Mouse (Mus musculus) urinary bladder, postnatal 14 days (tissue): ENCODE measurements around the gene Tmem217.

Experiments
- DNase-seq: peaks from one replicate; pipeline ENCODE4 v3.0.0; 2021; ENCODE audit warnings: low spot score

Tmem217 gene

DNA sequence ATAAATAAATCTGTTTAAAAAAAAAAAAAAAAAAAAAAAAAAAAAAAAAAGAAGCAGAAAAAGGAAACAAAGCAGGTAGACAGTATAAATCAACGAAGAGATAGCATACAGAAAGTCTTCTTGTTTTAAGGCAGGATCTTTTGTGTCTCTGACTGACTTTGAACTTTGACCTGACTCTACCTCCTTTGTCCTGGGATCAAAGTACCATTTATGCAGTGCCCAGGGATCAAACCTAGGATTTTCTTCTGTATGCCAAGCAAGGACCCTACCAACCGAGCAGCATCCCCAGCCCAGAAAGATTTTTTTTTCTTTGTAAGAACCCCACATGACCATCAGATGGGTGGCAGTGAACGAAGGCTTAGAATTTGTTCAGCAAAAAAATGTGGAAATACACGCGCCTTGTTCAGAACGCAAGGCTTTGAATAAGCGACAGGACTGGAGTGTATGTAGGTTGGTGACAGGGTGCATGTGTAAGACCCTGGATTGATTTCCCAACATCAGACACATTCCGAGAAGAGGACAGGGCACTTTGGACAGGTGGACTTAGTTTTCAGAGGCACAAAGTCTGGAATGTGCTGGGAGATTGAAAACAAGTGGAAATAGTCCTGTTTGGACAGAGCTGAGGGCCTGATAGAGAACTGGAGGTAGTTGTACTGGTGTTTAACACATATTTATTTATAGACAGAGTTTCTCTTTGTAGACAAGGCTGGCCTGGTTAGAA is 63.8 kb downstream of the Tmem217 start:
- no peak for DNase-seq

DNA sequence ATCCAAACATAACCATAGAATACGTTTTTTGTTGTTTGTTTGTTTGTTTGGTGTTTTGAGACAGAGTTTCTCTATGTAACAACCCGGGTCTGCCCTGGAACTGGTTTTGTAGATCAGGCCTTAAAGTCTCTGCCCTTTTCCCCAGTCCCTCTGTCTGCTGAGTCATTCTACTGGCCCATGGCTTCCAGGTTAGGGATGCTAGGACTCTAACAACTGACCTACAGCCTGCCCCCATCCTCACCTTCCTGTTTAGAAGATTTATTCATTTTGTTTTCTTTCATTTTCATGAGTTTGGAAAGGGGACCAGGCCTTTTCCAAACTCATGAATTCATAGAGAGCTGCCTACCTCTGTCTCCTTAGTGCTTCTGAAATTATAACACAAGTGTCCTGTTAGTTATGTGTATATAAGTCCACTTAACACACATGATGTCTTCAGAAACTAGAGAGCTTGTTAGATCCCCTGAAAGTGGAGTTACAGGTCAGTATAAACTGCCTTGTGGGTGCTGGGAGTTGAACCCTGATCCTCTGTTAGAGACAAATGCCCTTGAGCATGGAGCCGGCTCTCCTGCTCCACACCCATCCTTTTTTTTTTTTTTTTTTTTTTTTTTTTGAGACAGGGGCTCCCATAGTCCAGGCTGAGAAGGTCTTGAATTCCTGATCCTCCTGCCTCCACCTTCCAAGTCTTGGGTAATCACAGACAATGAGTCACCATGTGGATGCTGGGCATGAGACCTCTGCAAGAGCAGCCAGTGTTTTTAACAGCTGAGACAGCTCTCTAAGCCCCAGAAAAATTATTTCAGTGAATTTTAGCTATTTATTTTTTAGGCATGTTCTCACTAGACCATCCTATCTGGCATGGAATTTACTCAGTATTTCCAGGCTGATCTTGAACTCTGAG is 66.6 kb downstream of the Tmem217 start:
- DNase-seq = peak; percentile 36

DNA sequence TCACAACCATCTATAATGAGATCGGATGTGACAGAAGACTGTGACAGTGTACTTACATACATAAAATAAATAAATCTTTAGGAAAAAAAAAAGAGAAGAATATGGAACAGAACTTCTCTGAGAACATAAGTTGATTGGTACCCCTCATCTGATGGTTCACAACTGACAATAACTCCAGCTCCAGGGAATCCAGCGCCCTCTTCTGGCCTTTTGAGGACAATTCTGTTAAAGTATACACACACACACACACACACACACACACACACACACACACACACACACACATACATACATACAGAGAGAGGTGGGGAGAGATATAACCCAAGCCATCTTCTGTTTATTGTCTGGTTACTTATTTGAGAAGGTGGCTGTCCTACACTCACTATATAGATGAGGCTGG is 67.8 kb downstream of the Tmem217 start:
- DNase-seq = no peak

DNA sequence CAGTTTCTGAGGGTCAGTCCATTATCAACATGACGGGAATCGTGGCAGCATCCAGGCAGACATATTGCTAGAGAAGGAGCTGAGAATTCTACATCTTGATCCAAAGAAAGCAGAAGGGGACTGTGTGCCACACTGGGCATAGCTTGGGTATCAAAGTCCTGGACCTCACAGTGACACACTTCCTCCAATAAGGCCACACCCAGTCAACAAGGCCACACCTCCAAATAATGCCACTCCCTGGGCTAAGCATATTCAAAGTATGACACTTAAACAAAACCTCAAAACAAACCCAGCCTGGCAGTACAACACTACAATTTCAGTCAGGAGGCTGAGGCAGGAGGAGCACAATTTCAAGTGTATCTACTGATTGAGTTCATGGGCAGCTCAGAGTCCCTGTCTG is 68.9 kb downstream of the Tmem217 start:
- DNase-seq = no peak

DNA sequence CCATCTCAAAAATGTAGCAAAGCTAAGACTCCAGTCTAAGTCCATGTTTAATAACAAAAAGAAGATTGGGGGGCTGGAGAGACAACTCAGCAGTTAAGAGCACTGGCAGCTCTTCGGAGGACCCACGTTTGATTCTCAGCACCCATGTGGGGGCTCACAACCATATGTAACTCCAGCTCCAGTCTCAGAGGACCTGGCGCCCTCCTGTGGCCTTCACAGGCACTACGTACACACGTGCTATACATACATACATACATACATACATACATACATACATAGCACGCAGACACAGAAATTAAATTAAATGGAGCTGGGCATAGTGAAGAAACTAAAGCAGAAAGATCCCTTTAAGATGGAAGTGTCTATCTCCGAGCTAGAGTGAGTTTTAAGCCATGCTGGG is 69.6 kb downstream of the Tmem217 start:
- no peak for DNase-seq

DNA sequence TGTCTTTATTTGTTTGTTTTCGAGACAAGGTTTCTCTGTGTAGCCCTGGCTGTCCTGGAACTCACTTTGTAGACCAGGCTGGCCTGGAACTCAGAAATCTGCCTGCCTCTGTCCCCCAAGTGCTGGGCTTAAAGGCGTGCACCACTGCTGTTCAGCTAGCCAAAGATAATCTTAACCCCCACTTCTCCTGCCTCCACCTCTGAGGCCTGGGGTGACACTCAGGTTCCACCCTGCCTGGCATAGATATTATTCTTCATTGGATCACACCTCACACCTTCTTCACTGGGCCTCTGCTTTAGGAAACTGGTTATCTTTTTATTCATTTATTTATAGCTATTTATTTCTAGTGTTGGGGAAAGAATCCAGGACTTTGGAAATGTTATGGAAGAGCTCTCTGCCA is 71.9 kb downstream of the Tmem217 start:
- DNase-seq = no peak

DNA sequence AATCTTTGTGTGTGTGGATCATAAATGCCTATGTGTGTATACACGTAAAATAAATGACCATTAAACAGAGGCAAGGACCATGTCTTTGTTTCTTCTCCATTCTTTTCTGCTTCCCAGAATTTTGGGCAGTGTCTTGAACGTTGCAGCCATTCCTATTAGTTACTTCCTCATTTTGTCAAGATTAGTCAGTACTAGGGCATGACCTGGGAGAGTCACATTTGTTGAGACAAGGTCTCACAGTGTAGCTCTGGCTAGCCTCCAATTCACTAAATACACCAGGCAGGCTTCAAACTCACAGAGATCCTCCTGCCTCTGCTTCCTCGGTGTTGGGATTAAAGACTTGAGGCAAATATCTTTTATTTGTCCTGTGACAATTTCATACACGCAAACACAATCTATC is 73.9 kb downstream of the Tmem217 start:
- DNase-seq = no peak

DNA sequence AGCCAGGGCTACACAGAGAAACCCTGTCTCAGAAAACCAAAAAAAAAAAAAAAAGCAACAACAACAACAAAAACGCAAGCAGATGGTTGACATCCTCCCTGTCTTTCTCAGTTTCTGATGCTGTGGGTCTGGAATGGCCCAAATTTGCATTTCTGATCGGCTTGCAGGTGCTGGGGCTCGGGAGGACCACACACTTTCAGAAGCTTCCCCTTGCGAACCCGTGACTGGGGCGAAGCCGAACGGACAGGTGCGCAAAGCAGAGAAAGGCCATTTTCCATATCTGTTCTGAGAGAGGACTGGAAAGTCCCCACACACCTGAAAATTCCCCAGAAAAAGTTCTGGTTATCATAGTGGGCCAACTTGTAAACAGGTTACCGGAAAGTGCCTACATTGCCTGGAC is 74.8 kb downstream of the Tmem217 start:
- DNase-seq = no peak

DNA sequence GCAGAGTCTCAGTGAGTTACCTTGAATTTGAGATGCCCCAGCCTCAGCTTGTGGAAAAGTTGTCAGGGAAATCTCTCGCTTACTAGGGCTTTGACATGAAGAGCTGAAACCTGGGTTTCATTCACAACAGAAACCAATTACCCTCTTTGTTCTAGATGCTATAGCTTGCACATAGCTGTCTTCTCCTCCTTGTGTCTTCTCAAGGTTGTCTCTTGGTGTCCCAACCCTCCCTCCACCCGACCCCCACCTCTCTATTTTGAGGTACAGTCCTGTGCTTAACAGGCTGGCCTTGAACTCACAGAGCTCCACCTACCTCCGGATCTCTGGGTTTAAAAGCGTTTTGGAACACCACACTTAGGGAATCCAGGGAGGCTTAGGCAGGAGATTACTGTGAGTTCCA is 75.7 kb downstream of the Tmem217 start:
- no peak for DNase-seq
